Mouse (Mus musculus): ENCODE measurements around the gene Gpr137b.
"Not testable (repeated sequence)": the region's sequence is repeated elsewhere in the genome, so short reads cannot be mapped to it uniquely, and the experiment has no call there.

GRCm38 (mm10) chr13:13366371-13366770 is 27.4 kb downstream of the Gpr137b start:
- TF ChIP-seq POLR2A, CTCF (IDR thresholded peaks at IDR 0.05; ENCODE audit: extremely low read depth, insufficient read depth, low read length): not testable (repeated sequence)
